Mouse (Mus musculus) stomach, embryonic 14.5 days (tissue): ENCODE results near the gene Cct8l1. TPM values are rescaled to one million over a fixed set of nuclear protein-coding genes. Genes with fewer than 3 reads are reported as not detected.

ENCODE experiments used
- ATAC-seq: fragments of 200-750 bp; cut with Nextera tagmentation; 2 replicates; pipeline ENCODE4 v1.8.0; 2017; ENCODE audit warnings: low read depth, moderate TSS enrichment; ENCODE audit not compliant: insufficient number of reproducible peaks, insufficient read depth, low FRiP score
- H3K27ac ChIP-seq: fragments of 300-500 bp; sonication (generic); 2 replicates; pipeline ENCODE4 v1.5.1; 2014; ENCODE audit warnings: mild to moderate bottlenecking, low read length, moderate library complexity, mixed read lengths
- H3K27me3 ChIP-seq: fragments of 300-500 bp; sonication (generic); 2 replicates; pipeline ENCODE4 v1.6.1; 2014; ENCODE audit warnings: low read length, control low read depth, mixed read lengths; ENCODE audit not compliant: control insufficient read depth, insufficient read depth
- H3K36me3 ChIP-seq: fragments of 300-500 bp; sonication (generic); 2 replicates; pipeline ENCODE4 v1.6.1; 2014; ENCODE audit warnings: mild to moderate bottlenecking, control low read depth, low read length, moderate library complexity, mixed read lengths; ENCODE audit not compliant: control insufficient read depth, insufficient read depth
- H3K4me1 ChIP-seq: fragments of 300-500 bp; sonication (generic); 2 replicates; pipeline ENCODE4 v1.6.1; 2014; ENCODE audit warnings: low read length, control low read depth, mixed read lengths; ENCODE audit not compliant: control insufficient read depth, insufficient read depth
- H3K4me2 ChIP-seq: fragments of 300-500 bp; sonication (generic); replicated peaks from 2 replicates; pipeline ENCODE4 v1.6.1; 2014; ENCODE audit warnings: low read depth, low read length, control low read depth
- H3K4me3 ChIP-seq: fragments of 300-500 bp; sonication (generic); 2 replicates; pipeline ENCODE4 v1.5.1; 2014; ENCODE audit warnings: low read depth, low read length, control low read depth
- H3K9ac ChIP-seq: fragments of 300-500 bp; sonication (generic); replicated peaks from 2 replicates; pipeline ENCODE4 v1.6.1; 2014; ENCODE audit warnings: low read depth, mild to moderate bottlenecking, control low read depth, low read length, moderate library complexity, mixed read lengths
- H3K9me3 ChIP-seq: fragments of 300-500 bp; sonication (generic); 2 replicates; pipeline ENCODE4 v1.6.1; 2016; ENCODE audit warnings: low read depth, low read length, control low read depth; ENCODE audit not compliant: control insufficient read depth
- WGBS: fragments of 180-500 bp; shearing (Covaris S2); extraction: QIAGEN DNeasy Blood & Tissue Kit; methylation state at CpG from one replicate; pipeline ENCODE4 v1.1.7; 2014; 5-methylcytosine and 5-hydroxymethylcytosine counted together
- polyA plus RNA-seq: library from polyadenylated mRNA; unstranded; fragments of >200 nt; fragmentation: Nextera tagmentation; extraction: Ambion mirVana; gene quantifications from 2 replicates; pipeline ENCODE4 v1.2.1, GENCODE M21; 2014

Gene Cct8l1
- polyA plus RNA-seq, 1 experiment from 2014 or later: not detected

GRCm38 (mm10) chr5:25526116-25526515, 10.2 kb downstream of the Cct8l1 start:
- Histone ChIP-seq H3K4me2 (no peak overlapping the region), H3K27ac (no peak overlapping the region)

GRCm38 (mm10) chr5:25526926-25527325, 11.1 kb downstream of the Cct8l1 start:
- Histone ChIP-seq H3K27ac (no peak overlapping the region), H3K36me3 (no peaks in the 10 kb centered on the region), H3K9me3 (no peaks in the 10 kb centered on the region), H3K4me3 (no peak overlapping the region), H3K27me3 (no peaks in the 10 kb centered on the region), H3K9ac (no peak overlapping the region), H3K4me1 (peaks cover 4% of the 10 kb centered on the region; the same call in 1 of the 2 replicates), H3K4me2 (no peak overlapping the region)
- WGBS: 34% methylated on average over 4 of the region's 4 CpGs
- no peak for ATAC-seq

More at GRCm38 (mm10) chr5:25526116-25526515, 10.2 kb downstream of the Cct8l1 start:
- Histone ChIP-seq H3K4me3 (no peak overlapping the region), H3K9me3 (no peaks in the 10 kb centered on the region), H3K36me3 (no peaks in the 10 kb centered on the region), H3K9ac (no peak overlapping the region), H3K4me1 (peaks cover 4% of the 10 kb centered on the region; the same call in 1 of the 2 replicates), H3K27me3 (no peaks in the 10 kb centered on the region)
- 41% methylated on average over 5 of the region's 5 CpGs for WGBS
- ATAC-seq: no peak

DNA sequence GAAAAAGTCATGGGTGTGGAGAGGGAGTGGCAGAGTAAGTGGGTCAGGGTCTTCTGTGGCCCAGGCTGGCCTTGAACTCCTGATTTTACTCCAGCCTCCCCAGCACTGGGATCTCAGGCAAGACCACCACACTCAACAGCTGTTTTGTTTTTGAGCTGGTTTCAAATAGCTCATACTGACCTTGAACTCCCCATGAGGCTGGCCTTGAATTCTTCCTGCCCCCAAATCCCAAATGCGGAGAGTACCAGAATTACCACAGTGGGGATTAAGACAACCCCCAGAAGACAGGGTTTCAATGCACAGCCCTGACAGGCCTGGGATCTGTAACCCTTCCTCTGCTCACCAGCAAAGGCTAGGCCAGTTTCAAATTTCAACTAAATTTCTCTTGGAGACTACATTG, 12.1 kb downstream of the Cct8l1 start:
- no peak for ATAC-seq
- no peak overlapping the region for H3K4me3 ChIP-seq
- WGBS: 80% methylated on average over 1 of the region's 1 CpGs
- H3K27me3 ChIP-seq: no peaks in the 10 kb centered on the region
- H3K9me3 ChIP-seq: no peaks in the 10 kb centered on the region
- H3K4me2 ChIP-seq: no peak overlapping the region
- H3K9ac ChIP-seq: no peak overlapping the region
- no peak overlapping the region for H3K27ac ChIP-seq
- no peaks in the 10 kb centered on the region for H3K36me3 ChIP-seq
- H3K4me1 ChIP-seq: peaks cover 4% of the 10 kb centered on the region; the same call in 1 of the 2 replicates

- ATAC-seq: peak; percentile 25; the same call in 1 of the 2 replicates
- Histone ChIP-seq H3K4me3 (peak overlapping the region; percentile 67), H3K36me3 (no peaks in the 10 kb centered on the region), H3K27ac (peak overlapping the region; percentile 85), H3K9me3 (no peaks in the 10 kb centered on the region), H3K9ac (peak overlapping the region; percentile 40), H3K4me1 (peaks cover 4% of the 10 kb centered on the region; the same call in 1 of the 2 replicates), H3K4me2 (peak overlapping the region; percentile 62), H3K27me3 (no peaks in the 10 kb centered on the region)
- 10% methylated on average over 22 of the region's 22 CpGs for WGBS
These were observed 13.1 kb downstream of the Cct8l1 start for GRCm38 (mm10) chr5:25528851-25529528.

GRCm38 (mm10) chr5:25529529-25530421, 13.9 kb downstream of the Cct8l1 start:
- Histone ChIP-seq H3K27ac (peak overlapping the region; percentile 97), H3K4me1 (peaks cover 4% of the 10 kb centered on the region; the same call in 1 of the 2 replicates), H3K9me3 (no peaks in the 10 kb centered on the region), H3K36me3 (no peaks in the 10 kb centered on the region), H3K4me3 (peak overlapping the region; percentile 67), H3K9ac (peak overlapping the region; percentile 68), H3K4me2 (peak overlapping the region; percentile 62), H3K27me3 (no peaks in the 10 kb centered on the region)
- WGBS: under 1% methylated on average over 81 of the region's 87 CpGs
- ATAC-seq: peak; percentile 99

DNA sequence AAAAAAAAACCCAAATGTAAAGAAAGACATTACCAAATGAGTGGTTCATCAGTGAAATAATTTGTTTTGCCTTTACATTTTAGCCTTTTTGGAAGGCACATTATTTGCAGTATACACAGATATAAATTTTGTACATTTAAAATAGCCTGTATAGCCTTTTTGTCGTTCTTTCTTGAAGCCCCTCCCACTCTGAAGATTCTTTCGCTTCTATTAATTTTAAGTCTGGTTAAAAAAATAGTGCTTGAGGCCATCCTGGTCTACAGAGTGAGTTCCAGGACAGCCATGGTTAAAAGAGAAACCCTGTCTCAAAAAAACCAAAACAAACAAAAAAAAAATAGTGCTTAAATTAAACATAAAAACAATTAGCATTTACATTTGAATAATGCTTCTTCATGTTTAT, 14.8 kb downstream of the Cct8l1 start:
- Histone ChIP-seq H3K9ac (peak overlapping the region; percentile 68; the same call in 1 of the 2 replicates), H3K27ac (no peak overlapping the region), H3K4me3 (peak overlapping the region; percentile 67), H3K36me3 (no peaks in the 10 kb centered on the region), H3K4me1 (peaks cover 4% of the 10 kb centered on the region; the same call in 1 of the 2 replicates), H3K9me3 (no peaks in the 10 kb centered on the region), H3K27me3 (no peaks in the 10 kb centered on the region), H3K4me2 (peak overlapping the region; percentile 62)
- ATAC-seq: no peak
- 21% methylated on average over 2 of the region's 2 CpGs for WGBS

DNA sequence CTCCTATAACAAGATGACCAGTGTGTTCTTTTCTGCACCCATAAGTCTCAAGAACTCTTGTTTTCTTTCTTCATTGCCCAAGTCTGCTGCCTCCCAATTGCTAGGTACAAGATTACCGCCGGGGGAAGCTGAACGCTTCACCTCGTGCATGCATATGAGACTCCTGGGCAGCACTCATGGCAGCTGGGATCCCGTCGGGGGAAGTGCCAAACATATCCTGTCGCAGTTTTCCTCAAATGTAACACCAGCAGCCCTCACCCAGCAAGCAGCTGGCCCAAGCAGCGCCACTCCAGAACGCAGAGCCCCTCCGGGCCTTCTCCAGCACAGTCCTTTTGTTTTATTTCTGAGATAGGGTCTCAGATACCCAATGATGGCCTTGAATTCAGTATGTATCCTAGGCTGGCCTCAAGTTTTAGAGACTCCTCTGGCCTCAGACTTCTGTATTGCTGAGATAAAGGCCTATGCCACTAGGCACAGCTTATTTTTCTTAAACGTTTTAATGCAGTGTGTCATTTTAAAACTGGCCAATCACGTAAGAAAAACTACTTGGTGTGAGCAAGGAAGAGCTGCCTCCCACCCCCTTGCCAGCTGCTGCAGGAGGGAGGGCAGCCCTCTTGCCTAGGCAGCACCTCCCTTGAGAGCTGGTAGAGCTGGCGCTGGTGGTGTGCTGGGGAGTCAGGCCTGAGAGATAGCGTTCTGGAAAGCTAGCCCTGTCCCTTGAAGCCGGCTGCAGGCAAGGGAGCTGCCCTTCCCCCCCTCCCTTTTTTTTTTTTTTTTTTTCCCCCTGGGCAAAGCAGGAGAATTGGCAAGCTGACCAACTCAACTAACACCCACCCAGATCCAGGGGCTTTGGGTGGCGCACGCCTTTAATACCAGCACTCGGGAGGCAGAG, 16.6 kb downstream of the Cct8l1 start:
- H3K4me1 ChIP-seq: no peaks in the 10 kb centered on the region
- 45% methylated on average over 15 of the region's 18 CpGs for WGBS
- H3K27ac ChIP-seq: no peak overlapping the region
- H3K36me3 ChIP-seq: no peaks in the 10 kb centered on the region
- H3K9ac ChIP-seq: no peak overlapping the region
- no peak overlapping the region for H3K4me3 ChIP-seq
- no peaks in the 10 kb centered on the region; the same call in 1 of the 2 replicates for H3K9me3 ChIP-seq
- H3K27me3 ChIP-seq: no peaks in the 10 kb centered on the region
- no peak overlapping the region for H3K4me2 ChIP-seq
- ATAC-seq: no peak

GRCm38 (mm10) chr5:25533298-25533697, 17.4 kb downstream of the Cct8l1 start:
- H3K4me2 ChIP-seq: no peak overlapping the region
- no peak for ATAC-seq
- WGBS: 75% methylated on average over 5 of the region's 5 CpGs

More at GRCm38 (mm10) chr5:25533298-25533697, 17.4 kb downstream of the Cct8l1 start:
- Histone ChIP-seq H3K36me3 (no peaks in the 10 kb centered on the region), H3K9me3 (no peaks in the 10 kb centered on the region; the same call in 1 of the 2 replicates), H3K4me1 (no peaks in the 10 kb centered on the region), H3K27ac (no peak overlapping the region), H3K27me3 (no peaks in the 10 kb centered on the region), H3K9ac (no peak overlapping the region), H3K4me3 (no peak overlapping the region)
